Mouse (Mus musculus) gastrocnemius, postnatal 14 days (tissue): Measurements from ENCODE around the gene Clip2. TPM values are rescaled to one million over a fixed set of nuclear protein-coding genes. Genes with fewer than 3 reads are reported as not detected.

Source experiments
- DNase-seq: peaks from one replicate; pipeline ENCODE4 v3.0.0; 2021; ENCODE audit warnings: mixed read lengths
- intact Hi-C: fragments of 180-260 bp; cut with DNase I; formaldehyde crosslinking; loops from one replicate; pipeline ENCODE4 v1.15.1; 2025; ENCODE audit warnings: low total_unique reads
- total RNA-seq, 2 experiments: library from RNA; stranded (reverse); gene quantifications; 2 replicates each; pipeline ENCODE4 v1.2.3; 2021

Gene Clip2
- total RNA-seq, 2 experiments from 2014 or later = 6.4 to 8.4 TPM

- intact Hi-C loops = no loop called here
- no peak for DNase-seq
These were observed 19.8 kb downstream of the Clip2 start for GRCm38 (mm10) chr5:134532417-134532816.

- intact Hi-C loops = no loop called here
- DNase-seq = no peak
These were observed 20.6 kb downstream of the Clip2 start for GRCm38 (mm10) chr5:134531585-134531984.

- peak; percentile 76 for DNase-seq
- intact Hi-C loops = no loop called here
These were observed 21.4 kb downstream of the Clip2 start for GRCm38 (mm10) chr5:134530830-134531229.

- intact Hi-C loops = no loop called here
- DNase-seq = no peak
These were observed 23.7 kb downstream of the Clip2 start for GRCm38 (mm10) chr5:134528488-134528887.

GRCm38 (mm10) chr5:134525971-134526711, 26.1 kb downstream of the Clip2 start:
- no peak for DNase-seq
- intact Hi-C loops = no loop called here

GRCm38 (mm10) chr5:134523728-134524127, 28.5 kb downstream of the Clip2 start:
- no peak for DNase-seq
- intact Hi-C loops = no loop called here

- intact Hi-C loops = no loop called here
- no peak for DNase-seq
These were observed 29.7 kb downstream of the Clip2 start for GRCm38 (mm10) chr5:134522524-134522923.

- intact Hi-C loops = no loop called here
- no peak for DNase-seq
These were observed 30.4 kb downstream of the Clip2 start for GRCm38 (mm10) chr5:134521806-134522205.

GRCm38 (mm10) chr5:134521131-134521530, 31.1 kb downstream of the Clip2 start:
- intact Hi-C loops = no loop called here
- no peak for DNase-seq

- DNase-seq = no peak
- intact Hi-C loops = no loop called here
These were observed 32.1 kb downstream of the Clip2 start for GRCm38 (mm10) chr5:134520120-134520519.

GRCm38 (mm10) chr5:134519471-134519870, 32.8 kb downstream of the Clip2 start:
- no peak for DNase-seq
- intact Hi-C loops = no loop called here

- intact Hi-C loops = no loop called here
These were observed 40.1 kb downstream of the Clip2 start for GRCm38 (mm10) chr5:134512086-134512485.

GRCm38 (mm10) chr5:134510266-134510665, 42.0 kb downstream of the Clip2 start:
- intact Hi-C loops = no loop called here

More at GRCm38 (mm10) chr5:134512086-134512485, 40.1 kb downstream of the Clip2 start:
- DNase-seq = no peak

GRCm38 (mm10) chr5:134508965-134509364, 43.3 kb downstream of the Clip2 start:
- intact Hi-C loops = loop anchor here (5.0 kb wide), 1 partner anchor 73 kb away; the partner anchor contains the start of gene Rfc2
- DNase-seq = no peak

More at GRCm38 (mm10) chr5:134510266-134510665, 42.0 kb downstream of the Clip2 start:
- no peak for DNase-seq

- intact Hi-C loops = loop anchor here (5.0 kb wide), 1 partner anchor 74 kb away; the partner anchor contains the start of gene Rfc2
- DNase-seq = no peak
These were observed 44.3 kb downstream of the Clip2 start for GRCm38 (mm10) chr5:134507859-134508399.

- intact Hi-C loops = loop anchor here (5.0 kb wide), 1 partner anchor 75 kb away; the partner anchor contains the start of gene Rfc2
- DNase-seq = peak; percentile 68
These were observed 44.9 kb downstream of the Clip2 start for GRCm38 (mm10) chr5:134507307-134507706.

GRCm38 (mm10) chr5:134505810-134506292, 46.4 kb downstream of the Clip2 start:
- DNase-seq = no peak
- intact Hi-C loops = loop anchor here (5.0 kb wide), 1 partner anchor 76 kb away; the partner anchor contains the start of gene Rfc2

- DNase-seq = no peak
- intact Hi-C loops = no loop called here
These were observed 49.6 kb downstream of the Clip2 start for GRCm38 (mm10) chr5:134502591-134502990.

- no peak for DNase-seq
- intact Hi-C loops = no loop called here
These were observed 50.8 kb downstream of the Clip2 start for GRCm38 (mm10) chr5:134501453-134501852.

GRCm38 (mm10) chr5:134500681-134501080, 51.6 kb downstream of the Clip2 start:
- DNase-seq = no peak
- intact Hi-C loops = no loop called here

- no peak for DNase-seq
- intact Hi-C loops = no loop called here
These were observed 52.2 kb downstream of the Clip2 start for GRCm38 (mm10) chr5:134500062-134500461.
